Mouse (Mus musculus) kidney, adult 2 months (tissue): ENCODE results near the gene U2af1.
A peak's percentile ranks its signal among the peaks of the same experiment; 100 is the strongest.

Experiments
- CTCF ChIP-seq: fragments of 200-500 bp; conservative IDR thresholded peaks from 2 replicates; pipeline ENCODE4 v1.5.1; 2011; ENCODE audit warnings: low read depth, mild to moderate bottlenecking, control low read depth, low read length, moderate library complexity, mixed read lengths; ENCODE audit not compliant: insufficient read depth, insufficient read length
- POLR2A ChIP-seq: fragments of 200-500 bp; IDR thresholded peaks from one replicate; pipeline ENCODE4 v1.6.1; 2011; ENCODE audit warnings: low read depth, low read length, control low read depth

DNA sequence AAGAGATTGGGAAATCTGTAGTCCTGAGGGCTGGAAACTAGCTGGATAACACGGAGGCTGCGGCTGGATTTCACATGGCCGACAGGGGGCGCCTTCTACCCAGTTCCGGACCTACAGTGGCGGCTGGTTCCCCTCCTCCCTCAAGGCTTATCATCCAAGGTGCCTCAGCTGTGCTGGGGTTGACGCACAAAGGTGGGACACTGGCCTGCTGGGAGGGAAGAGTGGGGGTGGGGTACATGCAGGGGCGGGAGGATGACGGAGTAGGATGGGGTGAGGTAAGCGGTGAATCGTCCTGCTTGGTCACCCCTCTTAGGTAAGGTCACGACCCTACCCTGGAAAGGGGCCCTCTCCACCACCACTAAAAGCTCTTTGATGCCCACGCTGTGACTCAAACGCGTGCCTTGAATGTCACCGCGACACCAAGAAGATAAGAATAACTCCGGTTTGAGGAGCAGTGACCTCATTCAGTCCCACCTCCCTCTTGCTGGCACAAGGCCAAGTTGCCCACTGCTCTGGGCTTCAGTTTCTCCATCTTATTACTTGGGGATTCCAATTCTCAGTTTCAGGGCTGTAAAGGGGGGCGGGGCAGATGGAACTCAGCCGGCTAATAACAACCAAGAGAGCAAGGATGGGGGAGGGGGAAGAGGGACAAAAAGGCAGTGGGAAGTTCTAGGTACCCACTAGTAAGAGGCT is 34.8 kb upstream of the U2af1 start:
- TF ChIP-seq POLR2A (no peak), CTCF (peak; percentile 80)
